Mouse (Mus musculus) small intestine, adult 2 months (tissue): ENCODE data around the gene Ablim1.

ENCODE experiments used
- CTCF ChIP-seq: fragments of 200-500 bp; IDR thresholded peaks from 2 replicates; pipeline ENCODE4 v1.5.1; 2012; ENCODE audit warnings: low read depth, mild to moderate bottlenecking, control low read depth, inconsistent platforms, low read length, moderate library complexity, mixed read lengths; ENCODE audit not compliant: insufficient replicate concordance, insufficient read length; ENCODE audit errors: extremely low read depth
- POLR2A ChIP-seq: fragments of 200-500 bp; IDR thresholded peaks from 2 replicates; pipeline ENCODE4 v1.6.1; 2012; ENCODE audit warnings: low read depth, mild to moderate bottlenecking, control low read depth, inconsistent platforms, low read length, moderate library complexity

- no peak for TF ChIP-seq CTCF
- TF ChIP-seq POLR2A = no peak
These were observed 152.6 kb downstream of the Ablim1 start for GRCm38 (mm10) chr19:57161978-57162727.
